Mouse (Mus musculus): ENCODE results near the gene Olfr97.

Olfr97 gene

GRCm38 (mm10) chr17:37196845-37197724, 40.0 kb downstream of the Olfr97 start:
- peak; percentile 53 for DNase-seq (ENCODE audit: low read depth, low spot score)

- DNase-seq (ENCODE audit: low read depth, low spot score), result peak; percentile 73
These were observed 42.3 kb downstream of the Olfr97 start for GRCm38 (mm10) chr17:37194782-37195181.

- DNase-seq (ENCODE audit: low read depth, low spot score), result no peak
These were observed 43.5 kb downstream of the Olfr97 start, which contains the start of gene Ubd for GRCm38 (mm10) chr17:37193656-37194055. Ubd (plus strand) TSS chr17:37193892.

- DNase-seq (ENCODE audit: low read depth, low spot score), result no peak
These were observed 44.1 kb downstream of the Olfr97 start for GRCm38 (mm10) chr17:37193032-37193431.

GRCm38 (mm10) chr17:37190711-37191110, 46.4 kb downstream of the Olfr97 start:
- DNase-seq (ENCODE audit: low read depth, low spot score), result peak; percentile 59

GRCm38 (mm10) chr17:37185474-37185873, 51.7 kb downstream of the Olfr97 start:
- DNase-seq (ENCODE audit: low read depth, low spot score), result no peak

Measured in brain, adult 2 months (tissue).